Mouse (Mus musculus) forebrain, postnatal 0 days (tissue): ENCODE measurements at regions not wholly inside any gene's neighbourhood (a gene's known extent, or its start where the extent isn't known, plus 50 kb on each side); places are given as distances from the start of the nearest gene placed in this dataset.
A peak's percentile ranks its signal among the peaks of the same experiment; 100 is the strongest.

Source experiments
- ATAC-seq: fragments of 200-750 bp; cut with Nextera tagmentation; 2 replicates; pipeline ENCODE4 v1.8.0; 2017; ENCODE audit warnings: mild to moderate bottlenecking, moderate library complexity
- DNase-seq: peaks from one replicate; pipeline ENCODE4 v3.0.0-alpha.2; 2015
- H3K27ac ChIP-seq: fragments of 300-500 bp; sonication (generic); 2 replicates; pipeline ENCODE4 v1.5.1; 2014; ENCODE audit warnings: low read depth, mild to moderate bottlenecking, antibody characterized with exemption, low read length, moderate library complexity, mixed read lengths
- H3K27me3 ChIP-seq: fragments of 300-500 bp; sonication (generic); 2 replicates; pipeline ENCODE4 v1.6.1; 2014; ENCODE audit warnings: mild to moderate bottlenecking, low read length, mixed read lengths; ENCODE audit not compliant: insufficient read depth
- H3K36me3 ChIP-seq: fragments of 300-500 bp; sonication (generic); 2 replicates; pipeline ENCODE4 v1.6.1; 2014; ENCODE audit warnings: mild to moderate bottlenecking, moderate library complexity; ENCODE audit not compliant: insufficient read depth
- H3K4me1 ChIP-seq: fragments of 300-500 bp; sonication (generic); 2 replicates; pipeline ENCODE4 v1.6.1; 2014; ENCODE audit warnings: antibody characterized with exemption; ENCODE audit not compliant: insufficient read depth
- H3K4me2 ChIP-seq: fragments of 300-500 bp; sonication (generic); 2 replicates; pipeline ENCODE4 v1.6.1; 2014; ENCODE audit warnings: low read depth, mild to moderate bottlenecking, moderate library complexity
- H3K4me3 ChIP-seq: fragments of 300-500 bp; sonication (generic); 2 replicates; pipeline ENCODE4 v1.5.1; 2014; ENCODE audit warnings: low read depth, low read length, mixed read lengths
- H3K9ac ChIP-seq: fragments of 300-500 bp; sonication (generic); 2 replicates; pipeline ENCODE4 v1.6.1; 2014; ENCODE audit warnings: mild to moderate bottlenecking
- H3K9me3 ChIP-seq: fragments of 300-500 bp; sonication (generic); 2 replicates; pipeline ENCODE4 v1.6.1; 2016; ENCODE audit warnings: low read length
- CTCF ChIP-seq: sonication (generic); IDR thresholded peaks from 2 replicates; pipeline ENCODE4 v1.5.1; 2016; ENCODE audit warnings: antibody characterized with exemption, control low read depth, low read depth
- WGBS: fragments of 180-500 bp; shearing (Covaris S2); extraction: QIAGEN DNeasy Blood & Tissue Kit; methylation state at CpG from one replicate; pipeline ENCODE4 v1.1.7; 2014; 5-methylcytosine and 5-hydroxymethylcytosine counted together

GRCm38 (mm10) chr13:44149499-44149898, 364.9 kb downstream of the Cd83 start:
- H3K4me2 ChIP-seq = no peak overlapping the region
- no peaks in the 10 kb centered on the region for H3K4me1 ChIP-seq
- ATAC-seq = no peak
- DNase-seq = no peak
- TF ChIP-seq CTCF = no peak
- H3K27ac ChIP-seq = no peak overlapping the region
- H3K4me3 ChIP-seq = no peak overlapping the region
- H3K27me3 ChIP-seq = no peaks in the 10 kb centered on the region
- no peaks in the 10 kb centered on the region for H3K9me3 ChIP-seq
- WGBS = 92% methylated on average over 3 of the region's 3 CpGs
- no peak overlapping the region for H3K9ac ChIP-seq
- H3K36me3 ChIP-seq = no peaks in the 10 kb centered on the region

DNA sequence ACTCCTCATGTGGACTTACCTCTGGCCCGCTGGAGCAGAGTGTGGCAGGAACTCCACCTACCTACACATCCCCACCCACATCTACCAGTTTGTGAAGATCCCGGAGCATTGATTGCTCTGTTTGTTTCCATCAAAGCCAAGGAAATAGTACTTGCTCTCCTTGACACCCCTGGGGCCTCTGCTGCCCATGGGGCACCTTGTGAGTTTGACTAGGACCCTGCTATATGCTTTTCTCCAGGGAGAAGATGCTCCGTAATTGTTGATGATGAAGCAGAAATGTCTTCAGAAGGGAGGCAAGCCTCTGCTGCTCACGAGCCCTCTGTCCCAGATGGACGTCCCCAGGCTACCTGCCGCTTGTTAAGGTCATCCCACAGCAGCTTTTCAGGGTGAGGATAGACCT, 367.0 kb downstream of the Cd83 start:
- Histone ChIP-seq H3K27ac (no peak overlapping the region), H3K9ac (no peak overlapping the region), H3K36me3 (no peaks in the 10 kb centered on the region), H3K27me3 (no peaks in the 10 kb centered on the region), H3K9me3 (no peaks in the 10 kb centered on the region), H3K4me3 (no peak overlapping the region), H3K4me2 (no peak overlapping the region), H3K4me1 (no peaks in the 10 kb centered on the region)
- DNase-seq (no peak), ATAC-seq (no peak)
- no peak for TF ChIP-seq CTCF
- WGBS = 90% methylated on average over 6 of the region's 6 CpGs

DNA sequence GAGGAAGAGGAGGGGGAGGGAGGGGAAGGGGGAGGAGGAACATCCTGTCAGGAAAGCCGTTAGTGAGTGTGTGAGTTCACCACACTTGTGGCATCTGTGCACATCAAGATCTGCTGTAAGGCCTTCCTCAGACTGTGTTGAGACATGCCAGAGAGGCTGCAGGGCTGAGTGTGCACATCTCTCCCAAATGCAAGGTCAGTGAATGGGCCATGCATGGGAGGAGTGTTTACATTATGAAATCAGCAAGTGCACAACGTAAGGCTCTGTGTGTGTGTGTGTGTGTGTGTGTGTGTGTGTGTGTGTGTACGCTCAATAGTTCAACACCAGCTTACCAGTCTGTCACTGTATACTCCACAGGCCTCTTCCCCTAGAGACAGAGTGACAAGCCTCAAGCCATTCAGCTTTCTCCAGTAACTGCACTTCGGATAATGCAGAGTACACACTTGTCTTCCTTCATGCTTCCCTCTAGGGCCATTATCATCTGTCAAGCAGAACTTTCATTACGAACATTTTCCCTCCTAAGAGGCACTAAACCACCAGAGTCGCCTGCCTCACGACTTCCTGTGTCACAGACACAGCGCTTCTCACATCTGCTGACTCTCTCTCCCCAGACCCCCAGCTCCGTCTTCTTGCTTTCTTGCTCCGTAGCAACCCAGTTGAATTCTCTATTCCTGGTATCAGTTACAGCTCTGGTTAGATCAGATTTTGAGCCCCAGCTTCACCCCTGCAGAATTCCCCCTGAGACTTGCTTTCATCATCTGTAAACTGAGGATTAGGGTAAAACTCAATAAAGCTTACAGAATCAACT, 368.4 kb downstream of the Cd83 start:
- Histone ChIP-seq H3K36me3 (no peaks in the 10 kb centered on the region), H3K4me1 (no peaks in the 10 kb centered on the region), H3K27ac (no peak overlapping the region), H3K4me2 (no peak overlapping the region), H3K27me3 (no peaks in the 10 kb centered on the region), H3K9me3 (no peaks in the 10 kb centered on the region), H3K4me3 (no peak overlapping the region), H3K9ac (no peak overlapping the region)
- DNase-seq = no peak
- 77% methylated on average over 10 of the region's 10 CpGs for WGBS
- no peak for ATAC-seq
- TF ChIP-seq CTCF = no peak

GRCm38 (mm10) chr13:44153784-44154183, 369.2 kb downstream of the Cd83 start:
- no peaks in the 10 kb centered on the region for H3K27me3 ChIP-seq
- ATAC-seq (no peak), DNase-seq (no peak)
- no peaks in the 10 kb centered on the region for H3K9me3 ChIP-seq
- no peaks in the 10 kb centered on the region for H3K36me3 ChIP-seq
- H3K27ac ChIP-seq = no peak overlapping the region
- WGBS = 94% methylated on average over 5 of the region's 5 CpGs
- H3K4me2 ChIP-seq = no peak overlapping the region
- no peak overlapping the region for H3K9ac ChIP-seq
- no peak overlapping the region for H3K4me3 ChIP-seq
- peak; percentile 29 for TF ChIP-seq CTCF
- H3K4me1 ChIP-seq = no peaks in the 10 kb centered on the region

DNA sequence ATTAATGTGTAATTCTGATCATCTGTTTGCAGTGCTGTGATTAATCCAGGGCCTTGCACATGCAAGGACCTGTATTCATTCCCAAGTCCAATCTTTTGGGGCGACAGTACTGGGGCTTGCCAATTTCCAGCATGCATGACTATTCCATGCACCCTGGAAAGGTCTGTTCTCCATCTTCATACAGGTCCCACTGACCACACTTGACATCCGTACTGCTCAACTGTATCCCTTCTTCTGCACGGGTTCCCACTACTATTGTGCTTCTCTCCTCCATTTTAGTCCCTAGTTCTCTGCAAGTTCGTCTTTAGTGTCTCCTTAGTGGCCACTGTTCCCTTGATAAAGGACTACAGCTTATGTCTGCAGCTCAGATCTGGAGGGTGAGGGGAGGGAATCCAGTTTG, 371.4 kb downstream of the Cd83 start:
- no peaks in the 10 kb centered on the region for H3K4me1 ChIP-seq
- 88% methylated on average over 4 of the region's 4 CpGs for WGBS
- no peak overlapping the region for H3K4me3 ChIP-seq

DNA sequence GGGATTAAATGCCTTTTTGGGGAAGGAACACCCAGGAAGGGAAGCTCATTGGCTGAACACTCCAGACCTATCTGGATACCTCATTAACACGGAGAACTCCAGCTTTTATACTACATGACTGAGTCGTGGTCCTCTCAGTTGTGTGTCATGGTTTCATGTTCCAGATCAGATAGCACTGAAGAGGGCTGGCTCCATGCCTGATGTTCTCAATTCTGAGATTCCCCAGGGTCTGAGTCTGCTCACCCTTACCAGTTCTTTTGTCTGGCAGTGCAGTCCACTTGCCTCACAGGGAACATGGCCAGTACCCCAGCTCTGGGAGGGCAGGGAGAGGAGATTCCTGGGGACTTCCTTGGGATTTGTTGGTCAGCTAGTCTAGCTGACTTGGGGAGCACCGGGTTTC, 372.0 kb downstream of the Cd83 start:
- Histone ChIP-seq H3K4me2 (no peak overlapping the region), H3K27me3 (no peaks in the 10 kb centered on the region), H3K9ac (no peak overlapping the region), H3K4me1 (no peaks in the 10 kb centered on the region), H3K9me3 (no peaks in the 10 kb centered on the region), H3K4me3 (no peak overlapping the region), H3K27ac (no peak overlapping the region), H3K36me3 (no peaks in the 10 kb centered on the region)
- whole genome bisulfite sequencing = 83% methylated on average over 3 of the region's 3 CpGs
- DNase-seq (no peak), ATAC-seq (no peak)
- TF ChIP-seq CTCF = no peak

More for the DNA sequence above, 371.4 kb downstream of the Cd83 start:
- Histone ChIP-seq H3K27ac (no peak overlapping the region), H3K36me3 (no peaks in the 10 kb centered on the region), H3K4me2 (no peak overlapping the region), H3K9ac (no peak overlapping the region), H3K27me3 (no peaks in the 10 kb centered on the region), H3K9me3 (no peaks in the 10 kb centered on the region)
- ATAC-seq = no peak
- no peak for DNase-seq
- no peak for TF ChIP-seq CTCF

DNA sequence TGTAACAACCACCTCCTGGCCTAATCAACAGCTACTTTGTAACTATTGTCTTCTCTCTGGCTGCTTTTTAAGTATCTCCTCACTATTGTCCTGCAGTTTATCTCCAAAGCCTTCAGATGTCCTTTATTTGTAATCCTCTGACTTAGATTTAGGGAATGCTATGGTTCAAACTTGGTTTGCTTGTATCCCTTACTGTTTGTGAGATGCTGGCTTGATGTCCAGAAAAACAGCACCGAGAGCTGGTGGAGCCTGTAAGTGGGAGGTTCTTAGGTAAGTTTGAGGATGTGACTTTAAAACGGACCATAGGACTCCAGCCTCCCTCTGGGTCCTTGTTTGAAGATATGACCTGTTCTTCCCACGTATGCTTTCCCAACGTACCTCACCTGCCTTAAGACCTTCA, 372.7 kb downstream of the Cd83 start:
- Histone ChIP-seq H3K4me3 (no peak overlapping the region), H3K9me3 (no peaks in the 10 kb centered on the region), H3K9ac (no peak overlapping the region), H3K4me1 (no peaks in the 10 kb centered on the region), H3K4me2 (no peak overlapping the region), H3K36me3 (no peaks in the 10 kb centered on the region), H3K27ac (no peak overlapping the region), H3K27me3 (no peaks in the 10 kb centered on the region)
- no peak for ATAC-seq
- no peak for TF ChIP-seq CTCF
- no peak for DNase-seq
- 80% methylated on average over 4 of the region's 4 CpGs for WGBS

DNA sequence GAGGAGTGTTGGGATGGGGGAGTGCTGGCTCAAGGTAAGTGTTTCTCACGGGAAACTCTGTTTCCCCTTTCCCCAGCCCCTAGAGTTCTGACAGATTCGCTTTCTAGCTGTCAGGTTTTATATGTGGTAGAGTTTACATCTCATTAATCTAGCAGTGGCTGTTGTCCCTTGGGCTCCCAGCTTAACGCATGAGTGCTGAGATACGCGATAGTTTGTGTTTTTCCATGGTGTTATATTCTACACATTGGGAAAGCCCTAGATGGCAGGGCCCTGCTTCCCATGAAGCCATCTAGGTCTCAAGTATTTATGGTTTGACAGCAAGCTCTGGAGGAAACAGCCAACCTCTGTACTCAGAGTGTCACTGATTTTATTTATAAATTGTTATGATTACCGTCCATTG, 373.8 kb downstream of the Cd83 start:
- H3K27ac ChIP-seq = no peak overlapping the region
- no peak overlapping the region for H3K4me2 ChIP-seq
- H3K27me3 ChIP-seq = no peaks in the 10 kb centered on the region
- no peaks in the 10 kb centered on the region for H3K4me1 ChIP-seq
- no peak overlapping the region for H3K4me3 ChIP-seq
- no peak overlapping the region for H3K9ac ChIP-seq
- H3K36me3 ChIP-seq = no peaks in the 10 kb centered on the region
- WGBS = 81% methylated on average over 6 of the region's 6 CpGs
- TF ChIP-seq CTCF = no peak
- ATAC-seq (no peak), DNase-seq (no peak)
- no peaks in the 10 kb centered on the region for H3K9me3 ChIP-seq
